Mouse (Mus musculus): ENCODE measurements at regions not wholly inside any gene's neighbourhood (a gene's known extent, or its start where the extent isn't known, plus 50 kb on each side); places are given as distances from the start of the nearest gene placed in this dataset.

DNA sequence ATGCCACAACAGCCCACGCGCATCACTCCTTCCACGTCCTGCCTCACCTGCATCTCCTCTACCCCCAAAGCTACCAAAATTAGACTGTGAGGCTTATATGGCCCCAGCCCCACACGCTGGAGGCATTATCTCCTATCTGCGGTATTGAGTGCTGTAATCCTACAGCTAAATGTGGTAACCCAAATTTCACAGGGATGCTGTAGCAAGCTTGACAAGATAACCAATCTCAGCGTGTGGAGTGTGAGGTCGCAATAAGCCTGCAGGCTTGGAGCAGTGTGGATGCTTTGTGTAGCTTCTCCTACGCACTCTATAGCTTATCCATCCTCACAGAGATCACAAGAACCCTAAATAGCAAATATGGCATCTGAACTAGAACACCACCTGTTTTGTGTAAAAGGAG lies 251.2 kb upstream of the Kcnh8 start:
- TF ChIP-seq RCOR1 (IDR thresholded peaks at IDR 0.05; ENCODE audit: low read depth, low read length) (no peak), ZNF384 (IDR thresholded peaks at IDR 0.05; ENCODE audit: low read depth, low read length) (no peak), USF2 (IDR thresholded peaks at IDR 0.05; ENCODE audit: borderline replicate concordance in 1 of 2, insufficient read depth in 1 of 2, low read depth in 1 of 2, low read length in 2 of 2) (no peak), MAZ (IDR thresholded peaks at IDR 0.05; ENCODE audit: low read depth, low read length) (no peak), ZKSCAN1 (IDR thresholded peaks at IDR 0.05; ENCODE audit: low read depth, low read length) (no peak)
- no peak overlapping the region for H3K9ac ChIP-seq (ENCODE audit: control insufficient read depth, low read depth, low read length, poor library complexity, severe bottlenecking)
- H3K9me3 ChIP-seq (replicated peaks; ENCODE audit: insufficient read depth, low read length): no peaks in the 10 kb centered on the region
- no peak overlapping the region for H3K4me3 ChIP-seq (ENCODE audit: control insufficient read depth in 1 of 2, insufficient read depth in 1 of 2, low read depth in 2 of 2, low read length in 2 of 2)
- H3K4me1 ChIP-seq (ENCODE audit: control insufficient read depth in 1 of 2, insufficient read depth in 2 of 2, low read length in 2 of 2): no peaks in the 10 kb centered on the region
- H3K79me2 ChIP-seq (ENCODE audit: control insufficient read depth, insufficient read depth, low read length, poor library complexity): no peaks in the 10 kb centered on the region
- DNase-seq (ENCODE audit: low read depth, low spot score): no peak
- no peaks in the 10 kb centered on the region for H3K36me3 ChIP-seq (ENCODE audit: control insufficient read depth in 1 of 2, insufficient read depth in 2 of 2, low read length in 2 of 2)
- H3K27ac ChIP-seq (ENCODE audit: control insufficient read depth, low read depth, low read length): no peak overlapping the region
- H3K27me3 ChIP-seq (ENCODE audit: control insufficient read depth in 1 of 2, insufficient read depth in 2 of 2, low read length in 2 of 2): no peaks in the 10 kb centered on the region

DNA sequence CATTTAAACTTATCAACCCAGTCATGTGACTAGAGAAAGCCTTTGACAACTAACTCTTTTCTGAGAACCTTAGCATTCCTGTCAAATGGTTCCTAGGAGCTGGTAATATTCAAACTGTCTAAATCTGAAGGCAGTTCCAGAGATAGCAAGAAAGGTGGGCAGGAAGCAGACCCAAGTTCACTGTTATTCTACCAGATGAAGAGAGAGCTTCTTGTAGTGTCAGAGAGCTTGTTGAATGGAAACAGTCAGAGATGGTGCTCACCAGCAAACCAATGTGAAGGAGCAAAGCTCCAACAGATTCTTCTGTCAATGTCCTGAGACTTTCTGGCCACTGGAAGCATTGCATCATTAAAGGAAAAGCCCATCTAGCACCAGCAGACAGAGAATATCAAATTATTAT lies 251.8 kb upstream of the Kcnh8 start:
- TF ChIP-seq RAD21 (IDR thresholded peaks at IDR 0.05; ENCODE audit: low read depth, low read length) (no peak), MYB (IDR thresholded peaks at IDR 0.05; ENCODE audit: low read depth, low read length) (no peak), NRF1 (IDR thresholded peaks at IDR 0.05; ENCODE audit: insufficient read depth, low read depth, low read length, poor library complexity, severe bottlenecking) (no peak), ZMIZ1 (IDR thresholded peaks at IDR 0.05; ENCODE audit: low read depth, low read length) (no peak), ETS1 (IDR thresholded peaks at IDR 0.05; ENCODE audit: low read depth, low read length) (no peak), SIN3A (IDR thresholded peaks at IDR 0.05; ENCODE audit: low read length) (no peak)
- Histone ChIP-seq H3K9ac (ENCODE audit: control insufficient read depth, low read depth, low read length, poor library complexity, severe bottlenecking) (no peak overlapping the region), H3K9me3 (replicated peaks; ENCODE audit: insufficient read depth, low read length) (no peaks in the 10 kb centered on the region), H3K79me2 (ENCODE audit: control insufficient read depth, insufficient read depth, low read length, poor library complexity) (no peaks in the 10 kb centered on the region), H3K27ac (ENCODE audit: control insufficient read depth, low read depth, low read length) (no peak overlapping the region), H3K4me1 (ENCODE audit: control insufficient read depth in 1 of 2, insufficient read depth in 2 of 2, low read length in 2 of 2) (no peaks in the 10 kb centered on the region), H3K36me3 (ENCODE audit: control insufficient read depth in 1 of 2, insufficient read depth in 2 of 2, low read length in 2 of 2) (no peaks in the 10 kb centered on the region), H3K4me3 (ENCODE audit: control insufficient read depth in 1 of 2, insufficient read depth in 1 of 2, low read depth in 2 of 2, low read length in 2 of 2) (no peak overlapping the region), H3K27me3 (ENCODE audit: control insufficient read depth in 1 of 2, insufficient read depth in 2 of 2, low read length in 2 of 2) (no peaks in the 10 kb centered on the region)
- no peak for DNase-seq (ENCODE audit: low read depth, low spot score)

GRCm38 (mm10) chr17:52349872-52350271 lies 252.6 kb upstream of the Kcnh8 start:
- H3K9me3 ChIP-seq (replicated peaks; ENCODE audit: insufficient read depth, low read length): no peaks in the 10 kb centered on the region
- no peaks in the 10 kb centered on the region for H3K79me2 ChIP-seq (ENCODE audit: control insufficient read depth, insufficient read depth, low read length, poor library complexity)
- H3K27me3 ChIP-seq (ENCODE audit: control insufficient read depth in 1 of 2, insufficient read depth in 2 of 2, low read length in 2 of 2): no peaks in the 10 kb centered on the region
- no peak overlapping the region for H3K9ac ChIP-seq (ENCODE audit: control insufficient read depth, low read depth, low read length, poor library complexity, severe bottlenecking)
- no peak overlapping the region for H3K27ac ChIP-seq (ENCODE audit: control insufficient read depth, low read depth, low read length)
- no peaks in the 10 kb centered on the region for H3K4me1 ChIP-seq (ENCODE audit: control insufficient read depth in 1 of 2, insufficient read depth in 2 of 2, low read length in 2 of 2)
- DNase-seq (ENCODE audit: low read depth, low spot score): no peak
- no peak overlapping the region for H3K4me3 ChIP-seq (ENCODE audit: control insufficient read depth in 1 of 2, insufficient read depth in 1 of 2, low read depth in 2 of 2, low read length in 2 of 2)
- H3K36me3 ChIP-seq (ENCODE audit: control insufficient read depth in 1 of 2, insufficient read depth in 2 of 2, low read length in 2 of 2): no peaks in the 10 kb centered on the region
- no peak for TF ChIP-seq UBTF (IDR thresholded peaks at IDR 0.05; ENCODE audit: borderline replicate concordance, insufficient read depth, low read depth, low read length)
- TF ChIP-seq EP300 (IDR thresholded peaks at IDR 0.05; ENCODE audit: low read depth in 1 of 2, low read length in 2 of 2): no peak
- TF ChIP-seq TCF12 (IDR thresholded peaks at IDR 0.05; ENCODE audit: low read depth, low read length): no peak
- TF ChIP-seq USF2 (IDR thresholded peaks at IDR 0.05; ENCODE audit: borderline replicate concordance in 1 of 2, insufficient read depth in 1 of 2, low read depth in 1 of 2, low read length in 2 of 2): no peak
- no peak for TF ChIP-seq CHD2 (IDR thresholded peaks at IDR 0.05; ENCODE audit: low read length)
- TF ChIP-seq CHD1 (IDR thresholded peaks at IDR 0.05; ENCODE audit: low read depth, low read length): no peak
- no peak for TF ChIP-seq ZMIZ1 (IDR thresholded peaks at IDR 0.05; ENCODE audit: low read depth, low read length)
- no peak for TF ChIP-seq MAFK (IDR thresholded peaks at IDR 0.05; ENCODE audit: borderline replicate concordance, low read depth, low read length)
- no peak for TF ChIP-seq HCFC1 (IDR thresholded peaks at IDR 0.05; ENCODE audit: low read depth, low read length)
